Mouse (Mus musculus) frontal cortex, adult (tissue): ENCODE data around the gene Vat1.
"Not testable (repeated sequence)": the region's sequence is repeated elsewhere in the genome, so short reads cannot be mapped to it uniquely, and the experiment has no call there.

Experiments used
- ATAC-seq: cut with Nextera tagmentation; 2 replicates; pipeline ENCODE4 v1.9.2; 2017; ENCODE audit warnings: mild to moderate bottlenecking, moderate library complexity, mixed read lengths; ENCODE audit not compliant: low TSS enrichment

Vat1 gene

DNA sequence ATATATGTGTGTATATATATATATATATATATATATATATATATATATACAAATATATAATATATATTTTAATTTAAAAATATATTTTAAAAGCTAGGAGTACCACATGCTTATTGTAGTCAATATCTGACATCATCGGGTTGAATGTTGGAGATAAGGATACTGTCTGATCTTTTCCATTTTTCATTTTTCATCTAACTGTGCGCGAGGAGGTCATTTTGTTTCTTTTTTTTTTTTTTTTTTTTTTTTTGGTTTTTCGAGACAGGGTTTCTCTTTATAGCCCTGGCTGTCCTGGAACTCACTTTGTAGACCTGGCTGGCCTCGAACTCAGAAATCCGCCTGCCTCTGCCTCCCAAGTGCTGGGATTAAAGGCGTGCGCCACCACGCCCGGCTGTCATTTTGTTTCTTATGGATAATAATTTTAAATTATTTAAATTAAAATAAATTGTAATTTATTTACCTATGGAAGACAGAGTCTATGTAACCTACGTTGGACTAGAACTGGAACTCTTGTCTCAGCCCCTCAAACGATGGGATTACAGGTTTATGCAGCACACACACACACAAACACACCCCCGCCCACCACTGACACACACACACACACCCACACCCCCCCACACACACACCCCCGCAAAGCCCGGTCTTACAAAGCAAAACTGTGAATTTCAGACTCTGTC is 24.4 kb downstream of the Vat1 start:
- ATAC-seq = not testable (repeated sequence)

DNA sequence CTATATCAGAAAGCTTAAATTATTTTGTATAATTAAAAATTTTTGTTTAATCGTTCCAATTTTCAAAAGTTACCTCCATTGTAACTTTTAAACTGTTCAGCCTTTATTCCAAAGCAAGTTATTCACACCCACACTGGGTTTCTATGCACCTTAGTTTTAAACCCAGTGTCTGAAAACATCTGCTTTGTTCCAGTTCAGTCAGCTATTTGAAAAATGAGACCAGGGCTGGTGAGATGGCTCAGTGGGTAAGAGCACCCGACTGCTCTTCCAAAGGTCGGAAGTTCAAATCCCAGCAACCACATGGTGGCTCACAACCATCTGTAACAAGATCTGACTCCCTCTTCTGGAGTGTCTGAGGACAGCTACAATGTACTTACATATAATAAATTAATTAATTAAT is 28.0 kb downstream of the Vat1 start:
- not testable (repeated sequence) for ATAC-seq

DNA sequence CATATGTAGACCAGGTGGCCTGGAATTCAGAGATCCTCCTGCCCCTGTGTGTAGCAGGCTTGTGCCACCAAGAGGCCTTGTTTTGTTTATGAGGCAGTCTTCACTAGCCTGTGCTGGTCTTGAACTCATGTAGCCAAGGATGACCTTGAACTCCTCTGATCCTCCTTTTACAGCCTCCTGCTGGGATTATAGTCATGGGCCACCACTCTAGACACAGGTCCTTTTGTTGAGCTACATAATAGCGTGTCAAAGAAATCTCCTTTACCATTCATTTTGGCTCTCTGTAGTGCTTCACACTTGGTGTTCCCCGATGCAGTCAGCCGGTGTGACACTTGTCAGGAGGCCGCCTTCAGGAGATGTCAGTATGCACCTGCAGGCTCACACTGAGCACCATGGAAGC is 29.1 kb downstream of the Vat1 start:
- ATAC-seq = no peak

DNA sequence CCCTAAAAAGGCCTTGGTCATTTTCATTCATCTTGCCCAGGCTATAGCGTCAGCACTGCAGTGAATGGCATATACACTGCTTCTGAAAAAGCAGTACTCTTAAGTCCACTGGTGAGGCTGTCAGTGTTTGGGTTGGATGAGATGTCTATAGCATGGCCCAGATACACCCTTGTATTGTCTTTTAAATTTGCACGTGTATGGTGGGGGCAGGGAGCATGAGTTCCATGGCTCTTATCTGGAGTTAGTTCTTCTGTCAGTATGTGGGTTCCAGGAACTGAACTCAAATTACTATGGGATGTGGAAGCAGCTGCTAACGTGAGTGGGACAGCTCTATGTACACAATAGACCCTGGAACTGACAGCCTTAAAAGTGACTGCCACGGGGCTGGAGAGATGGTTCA is 30.2 kb downstream of the Vat1 start:
- ATAC-seq = no peak

DNA sequence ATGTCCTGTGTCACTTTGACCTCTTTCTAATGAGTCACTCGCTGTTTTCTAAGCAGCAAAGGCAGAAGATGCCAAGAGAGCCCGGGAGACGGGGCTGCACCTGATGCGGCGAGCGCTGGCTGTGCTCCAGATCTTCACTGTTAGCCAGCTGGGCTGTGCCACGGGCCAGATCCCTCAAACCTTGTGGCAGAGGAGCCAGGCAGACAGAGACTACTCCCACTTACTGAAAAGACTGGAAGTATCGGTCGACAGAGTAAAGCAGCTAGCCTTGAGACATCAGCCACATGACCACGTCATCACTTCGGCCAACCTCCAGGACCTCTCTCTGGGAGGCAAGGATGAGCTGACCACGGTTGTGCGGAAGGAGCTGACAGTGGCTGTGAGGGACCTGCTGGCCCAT is 32.6 kb downstream of the Vat1 start:
- no peak for ATAC-seq

DNA sequence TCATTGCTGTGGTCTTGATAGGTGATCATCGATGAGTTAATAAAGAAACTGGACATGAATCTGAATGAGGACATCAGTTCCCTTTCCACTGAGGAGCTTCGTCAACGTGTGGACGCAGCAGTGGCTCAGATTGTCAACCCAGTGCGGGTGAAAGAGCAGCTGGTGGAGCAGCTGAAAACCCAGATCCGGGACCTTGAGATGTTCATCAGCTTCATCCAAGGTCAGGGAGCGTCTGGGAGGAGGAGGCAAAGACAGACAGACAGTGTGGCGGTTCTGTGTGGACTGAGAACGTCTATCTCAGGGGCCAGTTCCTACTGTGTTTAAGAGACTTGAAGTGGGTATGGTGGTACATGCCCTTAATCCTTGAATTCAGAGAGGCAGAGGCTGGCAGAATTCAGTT is 34.7 kb downstream of the Vat1 start:
- no peak for ATAC-seq

DNA sequence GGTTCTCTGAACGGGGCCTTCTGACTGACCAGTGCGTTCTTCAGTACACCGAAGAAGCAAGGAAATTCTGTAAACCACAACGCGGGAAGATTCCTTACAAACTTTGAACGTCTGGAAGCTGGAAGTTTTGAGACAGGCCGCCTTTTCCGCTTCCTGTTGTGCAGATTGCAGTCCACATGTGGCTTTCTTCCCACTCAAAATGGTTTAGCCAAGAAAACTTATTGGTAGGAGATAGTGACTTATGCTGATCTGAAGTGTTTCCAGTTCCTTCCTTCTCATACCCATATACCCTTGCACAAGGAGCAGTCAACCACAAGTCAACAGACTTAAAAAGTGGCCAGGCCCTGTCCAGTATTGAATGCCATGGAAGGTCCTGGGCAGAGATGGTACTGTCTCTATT is 39.9 kb downstream of the Vat1 start:
- no peak for ATAC-seq

DNA sequence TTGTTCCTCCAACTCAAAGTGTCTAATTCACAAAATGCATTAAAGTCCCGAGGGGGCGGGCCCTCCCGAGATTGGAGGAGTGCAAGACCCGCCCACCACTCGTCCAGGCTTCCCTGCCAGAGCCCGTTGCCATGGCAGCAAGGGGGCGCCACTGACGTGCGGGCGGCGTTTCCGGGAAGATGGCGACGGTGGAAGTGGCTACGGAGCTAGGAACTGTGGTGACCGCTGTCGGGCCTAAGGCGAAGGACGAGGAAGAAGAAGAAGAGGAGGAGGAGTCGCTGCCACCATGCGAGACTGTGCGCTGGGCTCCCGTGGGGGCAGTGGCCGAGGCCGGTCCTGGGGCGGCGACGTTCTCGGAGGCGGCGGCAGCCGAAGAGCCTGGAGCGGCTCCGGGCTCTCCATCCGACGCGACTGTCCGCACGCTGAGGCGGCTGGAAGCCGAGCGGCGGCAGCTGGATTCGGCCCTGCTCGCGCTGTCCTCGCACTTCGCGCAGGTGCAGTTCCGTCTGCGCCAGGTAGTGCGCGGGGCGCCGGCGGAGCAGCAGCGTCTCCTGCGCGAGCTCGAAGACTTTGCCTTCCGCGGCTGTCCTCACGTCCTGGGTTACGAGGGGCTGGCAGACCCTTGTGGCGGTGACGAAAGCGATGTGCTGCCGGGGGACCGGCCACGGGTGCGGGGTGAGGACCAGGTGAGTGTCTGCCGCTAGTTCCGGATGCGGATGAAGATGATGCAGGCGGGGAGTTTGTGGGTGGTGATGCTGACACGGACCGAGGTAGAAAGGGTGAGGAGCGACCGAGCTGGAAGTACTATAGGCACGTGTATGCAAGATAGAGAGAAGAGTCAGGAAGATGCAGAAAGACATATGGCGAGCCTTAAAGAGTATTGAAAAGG is 40.9 kb downstream of the Vat1 start, which contains the start of the genes Rundc1 and Ptges3l:
Rundc1 (plus strand) TSS at position 161 of the 889 bp plus-strand sequence.
Ptges3l (minus strand) TSS at position 409 of the 889 bp plus-strand sequence.
- ATAC-seq = peak; percentile 80

DNA sequence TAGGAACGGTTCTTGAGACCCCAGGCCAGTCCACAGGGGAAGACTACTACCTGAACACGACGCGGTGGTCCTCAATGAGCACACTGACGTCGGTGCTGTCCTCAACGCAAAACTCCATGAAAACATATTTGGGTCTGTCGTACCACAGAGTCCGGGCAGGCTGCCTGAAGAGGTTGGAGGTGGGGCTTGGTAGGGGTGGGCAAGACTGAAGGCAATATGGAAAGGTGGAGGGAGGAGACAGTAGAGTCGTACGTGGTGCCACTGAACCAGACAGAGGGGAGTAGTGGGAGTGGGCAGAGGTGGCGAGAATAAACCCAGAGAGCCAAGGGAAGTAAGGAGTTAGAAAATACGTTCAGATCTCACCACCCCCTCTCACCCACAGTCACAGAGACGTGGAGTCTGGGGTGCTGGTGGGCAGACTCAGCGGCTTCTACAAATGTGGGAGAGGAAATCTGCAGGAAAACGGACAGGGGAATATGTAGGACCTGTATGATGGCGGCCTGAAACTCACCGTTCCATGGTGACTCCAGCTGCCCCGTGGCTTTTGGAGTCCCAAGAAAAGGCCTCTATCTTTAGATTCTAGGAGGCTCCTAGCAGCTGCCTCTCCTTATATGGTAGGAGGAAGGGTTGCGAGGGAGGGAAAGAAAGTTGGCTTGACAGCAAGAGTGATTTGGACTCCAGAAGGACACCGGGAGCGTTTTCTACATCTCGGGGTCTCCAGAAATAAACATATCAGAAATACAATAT is 41.8 kb downstream of the Vat1 start, which contains the start of gene Gm27029:
Gm27029 (minus strand) TSS at position 692 of the 747 bp plus-strand sequence.
- peak; percentile 68 for ATAC-seq

DNA sequence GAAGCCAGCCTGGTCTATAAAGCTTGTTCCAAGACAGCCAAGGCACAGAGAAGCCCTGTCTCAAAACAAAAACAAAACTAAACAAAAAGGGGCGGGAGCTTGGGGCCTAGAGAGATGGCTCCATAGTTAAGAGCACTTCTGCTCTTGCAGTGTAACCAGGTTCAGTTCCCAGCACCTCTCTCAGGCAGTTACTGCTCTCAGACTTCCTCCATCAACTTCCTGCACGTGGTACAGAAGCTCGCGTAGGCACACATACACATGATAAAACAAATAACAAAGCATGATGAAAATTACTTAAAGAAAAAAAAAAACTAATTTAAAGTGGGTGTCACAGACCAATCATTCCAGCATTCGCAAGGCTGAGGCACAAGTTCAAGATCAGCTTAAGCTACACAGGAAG is 45.9 kb downstream of the Vat1 start:
- ATAC-seq = no peak

DNA sequence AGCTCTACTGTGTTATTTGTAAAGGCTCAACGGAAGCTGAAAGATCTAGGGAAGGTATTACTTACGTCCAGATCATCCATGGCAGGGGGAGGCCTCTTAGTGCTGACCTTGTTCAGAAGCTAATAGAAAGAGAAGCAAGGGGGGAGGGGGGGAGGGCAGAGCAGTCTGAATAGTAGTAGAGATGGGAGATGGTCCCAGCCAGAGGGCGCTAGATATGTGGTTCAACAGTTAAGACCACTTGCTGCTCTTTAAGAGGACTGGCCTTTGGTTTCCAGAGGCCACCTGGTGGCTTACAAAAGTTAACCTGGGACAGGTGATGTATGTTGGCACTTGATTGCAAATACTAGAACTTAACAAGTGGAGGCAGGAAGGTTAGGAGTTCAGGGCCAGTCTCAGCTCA is 46.4 kb downstream of the Vat1 start:
- ATAC-seq = no peak

DNA sequence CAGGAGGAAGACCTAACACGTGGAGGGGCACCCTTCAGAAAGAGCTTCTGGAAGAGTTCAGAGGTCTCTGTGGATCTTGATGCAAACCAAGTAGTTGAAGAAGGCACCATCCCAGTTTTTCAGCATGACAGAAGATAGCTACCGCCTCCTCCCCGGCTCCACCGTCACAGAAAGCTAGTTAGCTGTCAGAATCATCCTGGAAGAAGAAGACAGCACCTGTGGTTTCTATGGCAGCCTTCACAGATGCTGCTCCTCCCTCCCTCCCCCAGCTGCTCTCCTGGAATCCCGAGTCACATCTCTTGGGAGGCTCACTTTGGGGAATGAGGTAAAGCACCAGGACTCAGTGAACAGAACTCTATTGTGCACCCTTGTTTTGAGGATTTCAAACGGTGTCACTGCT is 47.0 kb downstream of the Vat1 start:
- peak; percentile 77; the same call in 1 of the 2 replicates for ATAC-seq

DNA sequence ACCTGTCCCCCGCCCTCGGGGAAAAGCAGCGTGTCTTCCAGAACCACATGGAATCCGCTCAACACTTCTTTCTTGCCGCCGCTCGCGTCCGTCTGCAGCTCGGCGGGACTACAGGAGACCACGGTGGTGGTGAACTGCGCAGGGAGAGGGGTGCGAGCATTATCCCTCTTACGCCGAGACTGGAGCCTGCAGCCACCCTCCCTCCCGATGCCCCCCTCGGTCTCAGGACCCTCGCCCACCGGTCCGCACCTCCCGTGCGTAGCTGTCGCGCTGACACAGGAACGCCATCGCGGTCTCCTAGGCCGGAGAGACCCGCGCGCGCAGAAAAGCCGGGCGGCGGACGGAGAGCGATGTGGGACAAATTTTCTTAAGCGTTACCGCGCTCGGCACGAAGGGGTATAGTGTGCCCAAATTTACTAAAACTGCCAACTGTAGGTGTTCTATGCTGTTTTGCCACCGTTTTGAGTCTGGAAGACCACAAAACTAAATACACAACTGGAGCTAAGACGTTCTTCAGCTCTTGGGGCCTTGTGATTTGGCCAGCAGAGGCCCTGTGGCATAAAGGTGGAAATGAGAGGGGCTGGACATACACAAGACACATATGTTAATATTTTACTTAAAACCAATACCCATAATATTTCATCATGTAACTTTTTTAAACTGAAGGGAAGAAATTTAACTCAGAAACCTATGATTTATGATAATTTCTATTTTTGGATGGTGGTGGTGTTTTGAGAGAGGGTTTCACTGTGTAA is 48.8 kb downstream of the Vat1 start, which contains the start of gene Aarsd1:
Aarsd1 (minus strand) TSS at position 515 of the 755 bp plus-strand sequence.
- peak; percentile 56; the same call in 1 of the 2 replicates for ATAC-seq

DNA sequence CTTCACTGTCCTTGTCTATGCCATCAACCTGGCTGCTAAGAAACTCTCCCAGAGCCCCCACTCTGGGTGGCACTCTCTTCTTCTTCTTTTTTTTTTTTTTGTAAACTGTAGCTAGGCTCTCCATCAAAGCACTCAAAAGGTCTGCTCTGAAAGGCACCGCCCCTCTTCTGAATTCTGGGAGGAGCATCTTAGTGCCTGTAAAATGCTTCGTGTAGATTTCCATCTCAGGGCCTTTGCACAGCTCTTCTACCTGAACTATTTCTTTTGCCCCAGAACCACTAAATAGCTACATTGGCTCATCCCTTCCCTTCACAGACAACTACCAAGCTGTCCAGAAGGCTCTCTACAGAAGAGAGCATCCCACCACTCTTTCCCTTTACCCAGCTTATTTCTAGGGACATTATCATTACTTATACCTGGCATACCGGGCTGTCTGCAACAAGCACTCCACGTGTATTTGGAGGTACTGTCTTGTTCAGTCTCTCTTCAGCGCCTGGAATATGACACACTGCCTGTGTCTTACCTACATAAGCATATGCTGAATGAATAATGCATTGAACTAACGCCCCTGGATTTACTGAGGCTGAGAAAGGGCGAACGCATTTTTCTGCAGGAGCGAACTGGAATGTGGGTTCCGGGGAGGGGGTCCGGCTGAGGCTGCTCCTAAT is 49.5 kb downstream of the Vat1 start:
- peak; percentile 51; the same call in 1 of the 2 replicates for ATAC-seq

DNA sequence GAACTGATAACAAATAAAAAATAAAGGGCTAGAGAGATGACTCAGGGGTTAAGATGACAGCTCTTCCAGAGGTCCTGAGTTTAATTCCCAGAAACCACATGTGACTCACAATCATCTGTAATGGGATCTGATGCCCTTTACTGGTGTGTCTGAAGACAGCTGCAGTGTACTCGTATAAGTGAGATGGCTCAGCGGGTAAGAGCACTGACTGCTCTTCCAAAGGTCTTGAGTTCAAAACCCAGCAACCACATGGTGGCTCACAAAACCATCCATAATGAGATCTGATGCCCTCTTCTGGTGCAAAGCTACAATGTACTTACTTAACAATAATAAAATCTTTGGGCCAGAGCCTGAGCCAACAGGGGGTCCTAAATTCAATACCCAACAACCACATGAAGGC is 50.7 kb downstream of the Vat1 start:
- ATAC-seq = no peak
